Mouse (Mus musculus) cerebellum, postnatal 10 days (tissue): Measurements from ENCODE around the gene Fat4.

Experiments
- DNase-seq, 2 experiments: peaks; one replicate each; pipeline ENCODE4 v3.0.0; 2021; ENCODE audit warnings: mixed read lengths in 2 of 2

Fat4 gene

DNA sequence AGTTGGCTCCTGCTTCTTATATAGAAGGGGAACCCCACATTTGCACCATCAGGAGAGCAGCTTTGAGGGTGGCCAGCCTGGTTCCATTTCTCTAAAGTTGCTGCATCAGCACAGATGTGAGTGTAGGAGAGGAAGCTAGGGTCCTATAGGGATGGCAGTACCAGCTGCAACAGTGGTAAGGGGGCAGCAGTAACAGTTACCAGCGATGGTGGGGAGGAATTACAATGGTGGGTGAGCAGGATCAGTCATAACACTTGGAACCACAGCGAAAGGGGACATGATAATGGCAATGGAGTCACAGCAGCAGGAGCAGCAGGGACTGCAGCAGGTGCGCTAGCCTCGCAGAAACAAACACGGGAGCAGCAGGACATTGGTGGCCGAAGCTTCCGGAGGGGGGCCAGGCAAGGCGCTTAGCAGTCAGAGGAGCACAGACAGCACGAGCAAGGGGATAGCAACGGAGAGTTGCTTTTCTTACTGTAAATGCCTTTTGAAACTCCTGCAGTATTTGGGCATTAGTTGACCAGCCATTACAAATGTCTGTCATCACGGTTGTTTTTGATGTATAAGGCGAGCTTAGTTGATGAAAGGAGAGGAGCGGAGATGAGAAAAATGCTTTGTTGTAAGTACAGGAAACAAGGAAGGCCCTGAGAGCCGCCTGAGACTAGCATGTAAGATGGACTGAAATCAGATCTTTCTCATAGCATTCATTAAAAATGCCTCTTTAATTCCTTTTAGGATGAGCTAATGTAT lies 21.1 kb downstream of the Fat4 start:
- peak; percentile 32 to 36 for DNase-seq

DNA sequence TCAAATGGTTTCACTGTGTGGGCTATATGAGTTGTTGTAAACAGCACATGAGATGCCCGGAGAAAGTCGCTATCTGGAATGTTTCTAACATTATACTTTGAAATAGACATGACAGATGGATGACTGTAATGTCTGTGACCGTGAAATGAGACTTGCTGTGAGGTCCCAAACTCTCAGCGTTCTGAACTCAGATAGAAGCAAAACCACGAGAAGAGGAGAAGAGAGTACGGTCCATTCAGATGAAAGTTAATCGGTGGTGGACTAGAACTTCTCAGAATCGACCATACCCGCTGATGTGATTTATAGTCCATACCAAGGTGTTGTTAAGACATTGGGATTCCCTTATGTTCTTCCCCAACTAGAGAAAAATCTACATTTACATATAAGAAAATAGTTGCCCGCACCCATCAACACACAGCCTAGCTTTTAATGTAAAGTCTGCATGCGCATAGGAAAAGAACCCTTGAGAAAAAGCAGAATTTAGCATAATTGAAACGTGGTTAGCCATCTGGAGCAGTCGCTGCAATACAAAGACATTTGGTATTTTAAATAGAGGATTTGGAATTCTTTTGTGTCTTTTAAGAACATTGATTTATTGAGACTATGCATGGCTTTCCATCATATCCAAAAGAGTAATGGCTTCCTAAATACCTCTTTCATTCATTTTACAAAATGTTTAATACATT lies 21.8 kb downstream of the Fat4 start:
- no peak for DNase-seq

DNA sequence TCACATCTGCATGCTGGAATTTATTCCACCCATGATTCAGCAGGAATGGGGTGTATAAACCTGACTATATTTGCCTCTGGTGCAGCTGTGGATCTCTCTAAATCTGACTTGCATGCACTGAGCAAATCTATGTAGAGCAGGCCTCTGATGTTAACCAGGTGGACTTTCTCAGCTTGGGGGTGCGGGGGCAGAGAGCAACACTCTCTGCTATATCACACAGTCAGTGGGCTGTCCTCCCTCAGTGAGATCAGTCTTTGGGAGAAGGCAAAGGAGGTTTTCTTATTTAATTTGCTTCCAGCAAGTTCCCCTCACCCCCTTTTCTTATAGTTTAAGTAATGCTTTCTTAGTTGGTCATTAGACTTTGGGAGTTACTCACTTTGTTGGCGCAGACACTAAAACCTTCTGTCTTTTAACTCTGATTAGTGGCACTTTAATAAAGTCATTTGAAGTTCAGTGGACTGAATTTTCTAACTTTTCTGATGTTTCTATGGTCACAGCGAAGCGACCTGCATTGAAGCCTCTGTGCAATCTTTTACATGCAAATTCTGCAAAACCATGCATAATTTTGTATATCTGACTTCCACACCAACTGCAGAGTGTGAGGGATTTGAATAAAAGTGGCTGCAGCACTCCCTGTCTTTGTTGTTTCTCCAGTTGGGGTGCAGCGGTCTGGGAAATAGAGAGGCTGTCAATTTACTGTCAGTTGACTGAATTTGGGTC lies 26.2 kb downstream of the Fat4 start:
- no peak for DNase-seq

DNA sequence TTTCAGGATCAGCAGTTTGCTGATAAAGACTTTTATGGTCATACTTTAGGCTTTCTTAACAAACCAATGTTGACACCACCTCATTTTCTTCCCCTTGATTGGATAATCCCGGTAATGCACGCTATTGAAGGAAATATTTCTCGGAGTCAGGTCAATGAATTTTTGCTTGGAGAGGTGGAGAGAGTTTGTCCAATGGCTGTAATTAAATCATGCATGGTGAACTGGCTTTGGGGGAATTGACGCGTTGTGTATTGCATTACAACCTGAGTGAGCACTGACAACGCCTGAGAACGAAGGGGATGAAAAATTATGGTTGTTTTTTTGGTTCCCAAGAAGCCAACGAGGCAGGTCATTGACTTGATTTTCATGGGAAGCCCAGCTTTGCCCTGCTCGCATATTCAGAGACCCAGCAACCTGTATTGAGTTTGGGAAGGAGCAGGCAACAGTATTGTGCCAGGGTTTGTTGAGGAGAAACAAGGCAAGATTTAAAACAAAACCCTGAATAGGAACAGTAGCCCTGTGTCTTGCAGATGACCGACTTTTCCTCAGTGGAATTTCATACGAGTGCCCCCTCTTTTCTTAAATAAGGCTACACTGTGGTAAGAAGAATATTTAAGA lies 26.9 kb downstream of the Fat4 start:
- DNase-seq, result no peak

DNA sequence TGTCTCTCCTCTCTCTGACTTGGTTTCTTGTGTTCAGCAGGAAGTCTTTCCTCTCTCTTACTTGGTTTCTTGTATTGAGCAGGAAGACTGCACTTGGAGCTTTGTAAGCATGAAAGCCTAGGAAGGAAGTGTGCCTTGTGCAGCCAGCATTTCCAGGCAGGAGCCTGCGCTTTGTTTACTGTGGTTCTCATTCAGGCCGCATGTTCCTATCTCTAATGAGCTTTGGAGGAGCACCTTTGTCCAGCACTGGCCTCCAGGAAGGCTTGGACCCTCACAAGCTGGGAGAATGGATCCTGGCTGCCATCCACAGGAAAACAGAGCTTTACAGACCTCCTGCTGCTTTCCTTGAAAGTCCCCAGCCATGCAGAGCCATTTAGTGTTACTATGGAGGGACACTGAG lies 32.2 kb downstream of the Fat4 start:
- DNase-seq, result peak; percentile 8 to 24

DNA sequence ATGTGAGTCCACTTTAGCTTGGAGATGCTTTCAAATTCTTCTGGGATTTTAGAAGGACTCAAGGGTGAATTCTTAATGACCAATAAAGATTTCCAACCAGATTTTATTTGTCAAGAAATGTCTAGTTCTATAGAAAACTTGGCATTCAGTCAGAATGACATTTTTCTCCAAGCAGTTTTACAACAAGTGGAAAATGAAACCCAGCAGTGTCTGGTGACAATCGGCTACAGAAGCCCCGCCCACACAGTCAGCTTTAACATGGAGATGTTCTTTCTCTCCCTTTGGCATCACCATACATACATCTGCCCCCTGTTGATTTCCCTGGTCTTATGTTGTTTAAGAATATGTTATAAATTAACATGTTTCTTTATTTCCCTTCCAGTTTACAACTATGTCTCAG lies 34.3 kb downstream of the Fat4 start:
- DNase-seq, result no peak

DNA sequence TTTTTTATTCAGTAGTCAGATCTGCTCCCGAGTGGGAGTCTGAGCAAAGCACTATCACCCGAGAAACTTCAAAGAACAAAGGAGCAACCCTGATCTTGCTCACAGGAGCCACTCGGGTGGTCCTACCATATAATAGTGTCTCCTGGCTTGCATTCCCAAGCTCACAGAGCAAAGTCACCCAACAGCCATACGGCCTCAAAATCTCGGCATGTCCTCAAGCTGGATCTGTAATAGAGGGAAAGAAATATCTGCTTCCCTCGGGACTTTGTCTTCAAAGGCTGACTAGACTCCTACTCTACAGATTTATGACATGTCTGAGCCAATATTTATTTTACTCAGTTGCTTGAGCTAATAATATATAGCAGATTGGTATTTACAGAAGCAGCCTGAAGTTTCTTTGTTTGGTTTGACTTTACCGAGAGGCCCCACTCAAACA lies 36.5 kb downstream of the Fat4 start:
- DNase-seq, result no peak

DNA sequence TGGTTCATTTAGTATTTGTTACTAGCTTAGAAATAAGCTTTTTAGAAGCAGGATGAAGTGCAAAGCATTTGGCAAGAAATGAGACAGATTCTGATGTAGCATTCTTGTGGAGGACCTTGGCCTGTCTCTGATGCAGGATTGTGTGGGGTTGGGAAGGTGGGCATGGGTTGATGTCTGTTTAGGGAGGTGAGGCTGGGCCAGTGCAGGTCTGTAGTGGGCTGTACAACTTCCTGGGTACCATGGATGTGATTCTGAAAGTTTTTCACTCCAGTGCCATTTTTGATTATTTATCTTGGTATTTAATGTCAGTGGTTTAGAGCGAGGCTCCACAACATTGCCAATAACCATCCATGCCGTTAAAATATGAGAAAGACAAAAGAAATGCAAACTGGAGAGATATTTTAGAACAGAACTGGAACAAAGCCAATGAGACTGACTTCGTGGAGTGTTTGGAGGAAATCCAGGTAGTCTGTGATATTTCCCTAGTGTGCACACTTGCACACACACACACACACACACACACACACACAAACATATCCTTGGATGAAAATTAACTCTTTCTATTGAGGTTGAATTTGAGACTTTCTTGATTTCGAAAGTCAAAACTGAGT lies 41.4 kb downstream of the Fat4 start:
- DNase-seq, result peak; percentile 12 to 17

DNA sequence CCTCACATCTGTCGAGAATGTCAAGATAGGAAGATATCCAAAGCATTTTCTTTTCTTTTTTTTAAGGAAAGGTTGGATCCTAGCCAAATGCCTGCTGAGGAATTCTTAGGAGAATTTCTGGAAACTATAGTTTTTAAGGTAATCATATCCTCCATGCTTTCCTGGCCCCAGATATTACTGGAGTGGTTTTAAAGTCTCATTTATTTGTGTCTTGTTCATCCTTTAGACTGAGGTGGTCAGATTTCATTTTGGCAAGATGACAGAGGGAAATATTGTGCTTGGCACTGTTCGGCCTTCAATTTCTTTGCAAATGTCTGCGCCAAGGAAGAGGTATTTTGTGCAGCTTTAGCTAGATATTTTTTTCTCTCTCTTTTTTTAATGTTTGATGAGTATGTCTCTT lies 42.0 kb downstream of the Fat4 start:
- DNase-seq, result no peak

DNA sequence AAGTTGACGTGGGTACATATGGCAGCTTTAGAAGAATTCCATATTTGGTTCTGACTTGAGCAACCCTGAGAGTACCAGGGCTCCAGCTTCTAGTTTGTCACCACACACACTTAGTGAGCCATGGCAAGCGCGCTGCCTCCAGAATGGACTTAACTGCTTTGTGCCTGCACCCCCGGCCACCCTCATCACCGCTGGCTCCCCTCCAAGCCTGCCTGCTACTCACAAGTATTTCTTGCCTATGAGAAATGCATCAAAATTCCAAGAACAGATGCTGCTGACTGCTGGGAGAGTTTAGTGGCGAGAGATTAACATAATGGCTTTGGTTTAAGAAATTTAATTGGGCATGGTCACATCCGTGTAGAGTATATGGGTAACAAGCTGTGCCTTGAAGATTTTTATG lies 48.0 kb downstream of the Fat4 start:
- DNase-seq, result peak; percentile 72 to 83

DNA sequence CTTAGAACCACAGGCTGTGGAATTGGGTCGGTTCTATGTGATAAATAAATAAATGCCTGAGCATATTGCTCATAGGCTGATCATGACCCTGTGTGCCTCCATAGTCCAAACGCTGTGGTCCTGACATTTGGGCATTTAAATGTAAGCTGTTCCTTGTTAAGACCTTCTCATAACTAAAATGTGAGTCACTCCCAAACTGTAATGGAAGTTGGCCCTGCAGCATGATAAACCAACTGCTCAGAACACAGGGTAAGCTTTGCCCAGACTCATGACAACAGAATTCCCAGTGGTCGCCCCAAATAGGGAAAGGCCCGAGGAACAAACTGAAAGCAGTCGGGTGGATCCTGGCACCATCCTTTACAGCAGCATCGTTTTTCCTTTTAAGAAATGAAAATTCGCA lies 49.7 kb downstream of the Fat4 start:
- no peak for DNase-seq

DNA sequence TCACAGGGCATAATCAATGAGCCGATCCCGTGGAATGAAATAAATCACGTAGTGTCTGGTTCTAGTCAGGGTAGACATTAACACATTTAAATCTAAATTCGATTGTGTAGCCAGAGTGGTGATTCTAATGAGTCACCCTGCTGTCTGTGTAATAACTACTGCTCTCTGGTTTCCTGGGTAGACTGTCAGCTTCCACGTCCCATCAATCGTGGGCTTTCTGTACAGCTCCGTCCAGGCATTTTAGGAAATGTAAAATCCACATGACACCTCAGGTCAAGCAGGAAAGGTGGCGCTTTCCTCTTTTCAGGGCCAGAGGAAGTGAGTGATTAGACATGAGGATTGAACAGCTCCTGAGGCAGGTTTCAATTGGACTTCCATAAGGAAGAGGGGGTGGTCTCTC lies 50.4 kb downstream of the Fat4 start:
- no peak for DNase-seq

DNA sequence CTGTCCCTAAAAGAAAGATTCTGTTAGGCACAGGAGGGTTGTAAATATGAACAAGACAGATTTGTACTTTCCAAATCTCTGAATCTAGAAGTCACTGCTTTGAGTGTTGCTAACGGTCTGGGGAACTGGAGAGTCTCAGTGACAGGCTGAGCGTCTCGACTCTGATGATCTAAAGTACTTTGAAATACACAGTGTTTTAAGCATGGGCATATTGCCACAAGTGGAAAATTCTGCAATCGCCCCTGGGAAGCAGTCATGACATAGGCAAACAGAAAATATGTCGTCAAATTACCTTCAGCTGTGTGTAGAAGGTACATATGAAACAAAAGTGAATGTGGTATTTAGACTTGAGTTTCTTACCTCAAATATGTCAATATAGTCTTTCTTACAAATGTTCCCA lies 51.4 kb downstream of the Fat4 start:
- DNase-seq, result no peak

DNA sequence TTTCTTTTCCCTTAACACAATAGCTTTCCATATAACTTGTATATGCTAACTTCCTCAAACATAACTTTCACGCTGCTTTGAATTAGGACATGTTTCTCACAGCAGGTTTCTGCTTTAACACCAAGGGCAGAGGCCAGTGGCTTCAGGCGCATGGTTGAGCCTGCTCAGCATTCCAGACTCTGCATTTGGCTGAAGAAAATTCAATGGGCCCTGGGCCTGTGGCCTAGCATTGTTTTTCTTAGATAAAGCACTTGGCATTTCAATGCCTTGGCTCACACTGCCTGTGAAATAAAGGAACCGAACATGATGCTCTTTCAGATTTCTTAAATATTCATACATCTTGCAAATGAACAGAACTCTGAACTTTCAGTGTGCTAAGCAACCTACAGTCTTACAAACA lies 52.8 kb downstream of the Fat4 start:
- no peak for DNase-seq

DNA sequence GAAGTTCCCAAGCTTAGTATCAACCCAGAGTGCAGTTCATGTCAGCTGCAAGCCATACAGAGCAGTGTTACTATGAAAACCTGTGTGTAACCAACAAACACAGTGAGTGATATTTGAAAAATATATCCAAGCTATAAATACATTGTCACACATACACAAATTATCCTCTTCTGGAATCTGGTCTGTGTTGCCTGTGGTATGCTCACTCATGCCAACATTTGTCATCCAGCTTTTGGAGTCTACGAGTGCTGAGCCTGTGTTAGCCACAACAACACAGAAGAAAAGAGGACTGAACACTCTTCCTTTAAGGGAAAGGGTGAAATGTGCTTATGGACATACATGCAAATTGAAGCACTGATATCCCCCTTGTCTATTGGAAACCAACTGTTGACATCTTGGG lies 53.6 kb downstream of the Fat4 start:
- no peak for DNase-seq

DNA sequence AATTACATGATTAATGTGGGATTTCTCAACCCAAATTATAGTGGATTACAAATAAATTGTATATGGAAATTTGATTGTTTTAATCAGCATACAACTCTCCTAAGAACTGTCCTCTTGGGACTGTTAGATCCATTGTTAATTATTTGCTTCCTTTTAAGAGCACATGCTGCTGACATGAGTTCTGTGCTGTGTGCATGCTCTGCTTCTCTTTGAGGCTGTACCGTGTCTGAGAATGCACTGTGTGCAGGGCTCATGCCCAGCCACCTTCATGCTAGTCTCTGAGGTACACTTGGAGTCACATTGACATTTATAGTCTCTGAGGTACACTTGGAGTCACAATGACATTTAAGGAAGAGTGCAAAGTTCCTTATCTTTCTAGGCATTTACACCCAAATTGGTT lies 58.4 kb downstream of the Fat4 start:
- no peak for DNase-seq

DNA sequence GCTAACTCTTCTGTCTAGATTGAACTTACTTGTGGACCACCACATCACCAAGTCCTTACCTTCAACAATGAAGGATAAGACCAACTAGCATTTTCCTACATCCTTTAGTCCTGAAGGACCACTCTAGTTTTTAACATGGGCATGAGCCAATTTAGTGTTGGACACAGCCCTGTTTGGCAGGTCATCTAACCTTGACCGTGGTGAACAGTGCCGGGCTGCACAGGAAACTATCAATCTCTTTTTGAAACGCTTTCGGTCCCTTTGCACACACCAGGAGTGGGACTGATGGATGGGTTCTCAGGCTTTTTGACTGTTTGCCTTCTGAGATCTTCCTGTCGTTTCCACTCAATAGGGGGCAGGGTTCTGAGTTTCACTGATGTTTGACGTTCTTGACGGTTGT lies 61.0 kb downstream of the Fat4 start:
- DNase-seq, result no peak

DNA sequence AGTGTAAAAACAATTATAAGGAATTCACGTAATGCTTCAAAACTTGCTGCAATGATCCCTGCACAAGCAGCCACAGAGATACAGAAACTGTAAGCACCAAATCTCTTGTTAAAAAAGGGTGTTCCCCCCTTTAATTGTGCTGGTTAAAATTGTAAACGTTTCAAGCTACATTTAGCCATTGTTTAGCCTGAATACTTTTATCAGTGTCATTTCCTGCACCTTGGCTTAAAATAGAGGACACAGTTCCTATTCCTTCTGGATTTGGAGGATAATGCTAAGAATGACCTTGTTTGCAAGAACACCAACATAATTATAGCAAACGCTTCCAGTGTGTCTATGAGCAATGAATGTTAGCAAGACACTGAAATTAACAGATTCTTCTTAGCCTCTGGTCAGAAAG lies 65.9 kb downstream of the Fat4 start:
- no peak for DNase-seq

DNA sequence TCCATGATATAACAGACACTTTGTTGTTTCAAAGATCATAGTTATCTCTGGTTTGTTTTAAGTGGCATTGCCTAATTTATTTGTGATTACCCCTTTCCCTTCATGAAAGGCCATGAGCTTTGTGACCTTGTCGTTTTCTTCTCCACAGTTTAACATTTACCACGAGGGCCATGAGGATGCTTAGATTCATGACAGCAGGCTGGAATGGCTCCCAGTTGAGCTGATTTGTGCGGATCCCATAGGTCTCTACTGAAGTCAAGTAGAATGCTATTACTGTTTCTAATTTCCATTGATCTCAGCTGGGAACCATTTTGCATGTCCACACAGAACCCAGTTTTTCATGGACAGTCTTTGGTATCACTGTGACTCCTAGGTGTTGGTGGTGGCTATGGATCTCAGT lies 67.5 kb downstream of the Fat4 start:
- no peak for DNase-seq

DNA sequence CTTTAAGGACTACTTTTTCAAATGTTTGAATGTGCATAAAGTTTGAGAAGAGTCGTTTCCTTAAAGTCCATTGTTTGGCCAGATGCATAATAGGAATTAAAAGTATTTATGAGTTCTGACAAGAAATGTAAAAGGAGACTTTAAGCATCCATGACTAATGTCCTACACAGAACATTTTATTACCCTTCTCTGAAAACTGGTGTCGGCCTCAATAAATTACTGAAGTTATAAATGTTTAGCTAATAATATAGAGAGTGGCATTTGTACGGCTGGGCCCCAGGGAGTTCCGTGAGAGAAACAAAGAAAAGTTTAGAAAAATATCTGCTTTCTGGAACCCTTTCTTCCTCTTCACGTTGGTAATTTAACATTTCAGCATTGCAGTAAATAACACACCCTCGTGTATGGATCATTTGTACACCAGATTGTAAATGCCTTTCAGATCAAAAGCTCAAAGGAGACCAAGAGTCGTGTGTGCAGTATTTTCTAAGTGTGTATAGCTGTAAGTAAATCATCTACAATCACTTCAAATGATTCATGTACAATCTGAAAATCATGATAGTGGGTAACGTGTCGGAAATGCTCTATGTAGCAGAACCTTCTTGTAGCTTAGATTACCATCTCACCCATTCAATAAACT lies 69.4 kb downstream of the Fat4 start:
- no peak for DNase-seq

DNA sequence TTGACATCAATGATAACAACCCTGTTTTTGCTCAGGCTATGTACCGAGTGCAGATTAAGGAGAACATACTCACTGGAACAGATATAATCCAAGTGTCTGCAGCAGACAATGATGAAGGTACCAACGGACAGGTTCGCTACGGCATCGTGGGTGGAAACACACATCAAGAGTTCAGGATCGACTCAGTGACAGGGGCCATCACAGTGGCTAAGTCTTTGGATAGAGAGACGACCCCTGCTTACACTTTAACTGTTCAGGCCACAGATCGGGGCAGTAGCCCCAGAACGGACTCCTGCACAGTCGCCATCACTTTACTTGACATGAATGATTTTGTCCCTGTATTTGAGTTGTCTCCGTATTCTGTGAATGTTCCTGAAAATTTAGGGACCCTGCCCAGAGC lies 70.4 kb downstream of the Fat4 start:
- no peak for DNase-seq

DNA sequence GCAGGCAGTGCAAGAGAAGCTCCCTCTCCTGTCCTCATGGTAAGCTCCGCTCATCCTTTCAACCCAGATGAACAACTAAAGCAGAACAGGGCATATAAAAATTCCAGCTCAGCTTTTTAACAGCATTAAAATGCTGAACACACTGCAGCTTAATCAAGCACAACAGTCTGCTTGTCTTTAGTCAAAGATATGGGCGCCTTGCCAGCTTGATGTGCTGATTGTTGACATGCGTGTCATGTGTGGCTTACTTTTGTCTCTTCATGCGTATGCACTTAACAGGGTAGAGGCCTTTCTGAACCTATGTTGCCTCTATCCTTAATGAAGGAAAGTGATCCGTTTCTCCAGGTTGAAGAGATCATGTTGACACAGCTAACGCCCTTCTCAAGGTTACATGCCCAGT lies 75.6 kb downstream of the Fat4 start:
- DNase-seq, result peak; percentile 42 to 45

DNA sequence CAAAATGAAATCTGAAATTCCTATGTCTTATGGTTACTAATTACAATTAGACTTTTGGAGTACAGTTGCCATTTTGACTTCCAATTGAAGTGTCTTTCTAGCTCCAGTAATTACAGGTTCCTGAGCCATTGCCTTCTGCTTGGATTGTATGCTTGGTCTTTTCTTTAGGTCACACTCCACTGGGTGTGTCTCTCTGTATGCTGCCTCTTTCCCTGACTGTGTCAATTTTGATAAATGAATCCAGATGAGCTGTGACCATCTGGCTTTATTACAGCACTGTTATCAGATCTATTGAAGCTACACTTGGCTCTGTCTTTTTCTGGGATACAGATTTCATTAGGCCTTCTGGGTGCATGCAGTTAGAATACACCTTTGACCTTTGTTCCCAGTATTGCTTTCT lies 80.7 kb downstream of the Fat4 start:
- no peak for DNase-seq
